Mouse (Mus musculus): ENCODE measurements around the gene Gm42906. TPM values are rescaled to one million over a fixed set of nuclear protein-coding genes. Genes with fewer than 3 reads are reported as not detected.

Gene Gm42906
- polyA plus RNA-seq, 1 experiment: not detected

DNA sequence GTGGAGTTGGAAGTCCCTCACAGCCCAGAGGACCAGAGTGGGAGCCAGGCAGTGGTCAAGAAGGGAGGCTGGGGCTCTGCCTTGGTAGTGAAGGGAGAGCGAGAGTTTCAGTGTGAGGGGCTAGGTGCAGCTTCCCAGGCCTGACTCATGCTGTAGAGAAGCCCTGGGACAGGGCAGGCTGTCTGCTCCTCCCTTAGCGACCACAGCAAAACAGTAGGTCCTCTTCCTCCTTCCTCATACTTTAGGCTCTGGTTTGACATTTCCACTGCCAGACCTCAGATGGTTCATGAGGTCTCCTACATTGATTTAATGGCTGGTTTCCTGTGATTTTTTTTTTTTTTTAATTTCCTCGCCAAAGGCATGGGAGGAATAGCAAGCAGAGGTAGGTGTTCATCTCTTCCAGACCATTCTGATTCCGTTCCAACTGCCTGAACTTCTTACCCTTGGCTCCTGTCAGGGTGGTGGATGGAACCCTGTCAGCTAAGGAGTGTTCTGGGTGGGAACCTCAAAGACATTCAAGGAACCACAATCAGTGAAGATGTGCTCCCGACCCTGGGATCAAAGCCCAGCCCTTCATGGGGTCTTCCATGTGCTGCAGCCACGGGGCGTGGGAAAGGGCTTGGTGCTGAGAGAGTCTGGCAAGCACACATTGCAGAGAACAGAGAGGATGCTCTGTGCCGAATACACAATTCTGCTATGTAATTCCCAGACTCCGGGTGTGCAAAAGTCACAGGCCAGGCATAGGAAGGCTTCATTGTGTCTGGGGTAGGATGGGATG, 341.3 kb downstream of the Gm42906 start:
- no peak for TF ChIP-seq POLR2A (IDR thresholded peaks at IDR 0.05; ENCODE audit: extremely low read depth, insufficient read depth, low read length)
- TF ChIP-seq CTCF (IDR thresholded peaks at IDR 0.05; ENCODE audit: extremely low read depth, insufficient read depth, low read length): no peak
- H3K4me1 ChIP-seq (ENCODE audit: control insufficient read depth, insufficient read depth, low read length): 0 out of 2 replicates have a peak, but pooled peaks cover 2% of the 10 kb centered on the region
- no peak overlapping the region for H3K27ac ChIP-seq (ENCODE audit: insufficient read depth, low read length)
- H3K4me3 ChIP-seq (ENCODE audit: insufficient read depth, low read length): no peak overlapping the region

DNA sequence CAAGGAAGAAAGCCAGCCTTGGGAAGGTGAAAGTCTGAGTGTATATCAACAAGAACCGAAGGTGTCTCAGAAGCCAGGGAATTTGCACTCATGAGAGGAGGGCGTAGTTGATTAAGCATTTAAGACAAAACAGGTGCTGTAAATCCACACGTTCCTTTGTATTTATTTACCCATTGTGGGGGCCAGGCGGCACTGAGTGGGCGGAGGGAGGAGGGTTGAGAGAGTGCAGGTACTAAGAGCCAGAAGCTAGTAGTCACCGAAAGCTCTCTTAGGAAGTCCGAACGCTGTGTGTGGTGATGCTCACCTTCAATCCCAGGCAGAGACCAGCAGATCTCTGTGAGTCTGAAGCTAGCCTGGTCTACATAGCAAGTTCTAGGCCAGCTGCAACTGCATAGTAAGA, 342.2 kb downstream of the Gm42906 start:
- 0 out of 2 replicates have a peak, but pooled peaks cover 2% of the 10 kb centered on the region for H3K4me1 ChIP-seq (ENCODE audit: control insufficient read depth, insufficient read depth, low read length)
- TF ChIP-seq CTCF (IDR thresholded peaks at IDR 0.05; ENCODE audit: extremely low read depth, insufficient read depth, low read length) (no peak), POLR2A (IDR thresholded peaks at IDR 0.05; ENCODE audit: extremely low read depth, insufficient read depth, low read length) (no peak)
- no peak overlapping the region for H3K27ac ChIP-seq (ENCODE audit: insufficient read depth, low read length)
- no peak overlapping the region for H3K4me3 ChIP-seq (ENCODE audit: insufficient read depth, low read length)

DNA sequence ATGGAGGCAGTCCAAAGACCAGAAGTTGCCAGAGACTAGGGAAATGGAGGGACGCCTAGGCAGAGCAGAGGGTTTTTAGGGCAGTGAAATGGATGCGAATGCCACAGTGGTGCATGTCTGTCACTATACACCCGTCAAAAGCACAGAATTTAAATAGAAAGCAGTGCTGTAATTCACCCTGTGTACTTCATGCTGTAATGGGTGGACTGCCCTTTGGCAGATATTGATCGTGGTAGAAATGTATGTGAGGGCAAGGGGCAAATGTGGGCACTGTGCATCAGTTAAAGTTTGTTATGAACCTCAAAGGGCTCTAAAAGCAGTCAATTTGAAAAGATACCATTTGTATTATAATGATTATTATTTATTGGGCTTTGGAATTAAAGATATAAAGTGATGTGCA, 347.7 kb downstream of the Gm42906 start:
- no peak overlapping the region for H3K4me3 ChIP-seq (ENCODE audit: insufficient read depth, low read length)
- TF ChIP-seq POLR2A (IDR thresholded peaks at IDR 0.05; ENCODE audit: extremely low read depth, insufficient read depth, low read length): no peak
- no peak for TF ChIP-seq CTCF (IDR thresholded peaks at IDR 0.05; ENCODE audit: extremely low read depth, insufficient read depth, low read length)
- no peak overlapping the region for H3K27ac ChIP-seq (ENCODE audit: insufficient read depth, low read length)
- no peaks in the 10 kb centered on the region for H3K4me1 ChIP-seq (ENCODE audit: control insufficient read depth, insufficient read depth, low read length)

GRCm38 (mm10) chr5:151077953-151078352, 350.0 kb downstream of the Gm42906 start:
- Histone ChIP-seq H3K27ac (ENCODE audit: insufficient read depth, low read length) (no peak overlapping the region), H3K4me3 (ENCODE audit: insufficient read depth, low read length) (no peak overlapping the region), H3K4me1 (ENCODE audit: control insufficient read depth, insufficient read depth, low read length) (no peaks in the 10 kb centered on the region)
- TF ChIP-seq POLR2A (IDR thresholded peaks at IDR 0.05; ENCODE audit: extremely low read depth, insufficient read depth, low read length) (no peak), CTCF (IDR thresholded peaks at IDR 0.05; ENCODE audit: extremely low read depth, insufficient read depth, low read length) (no peak)

GRCm38 (mm10) chr5:151076917-151077316, 351.0 kb downstream of the Gm42906 start:
- Histone ChIP-seq H3K4me1 (ENCODE audit: control insufficient read depth, insufficient read depth, low read length) (no peaks in the 10 kb centered on the region), H3K4me3 (ENCODE audit: insufficient read depth, low read length) (no peak overlapping the region), H3K27ac (ENCODE audit: insufficient read depth, low read length) (peak overlapping the region; percentile 57; the same call in 1 of the 2 replicates)
- TF ChIP-seq CTCF (IDR thresholded peaks at IDR 0.05; ENCODE audit: extremely low read depth, insufficient read depth, low read length) (no peak), POLR2A (IDR thresholded peaks at IDR 0.05; ENCODE audit: extremely low read depth, insufficient read depth, low read length) (no peak)

DNA sequence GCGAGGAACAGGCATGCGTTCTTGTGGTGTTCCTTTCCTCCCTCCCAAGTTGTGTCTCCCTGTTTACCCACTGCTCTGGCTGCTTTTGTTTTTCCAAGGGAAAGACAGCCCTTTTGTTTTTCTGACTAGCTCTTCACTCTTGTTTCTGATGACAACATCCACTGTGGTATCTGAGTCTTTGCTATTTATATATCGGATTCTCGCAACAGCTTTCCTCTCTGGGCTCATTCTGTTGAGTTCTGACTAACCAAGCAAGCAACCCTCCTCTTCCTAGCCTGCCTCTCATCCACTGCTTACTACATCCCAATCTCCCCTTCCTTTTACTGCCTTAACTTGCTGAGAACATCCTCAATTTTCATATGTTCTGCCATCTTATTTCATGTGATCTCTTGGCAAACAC, 353.7 kb downstream of the Gm42906 start:
- Histone ChIP-seq H3K4me3 (ENCODE audit: insufficient read depth, low read length) (no peak overlapping the region), H3K4me1 (ENCODE audit: control insufficient read depth, insufficient read depth, low read length) (no peaks in the 10 kb centered on the region; the same call in 1 of the 2 replicates), H3K27ac (ENCODE audit: insufficient read depth, low read length) (no peak overlapping the region)
- no peak for TF ChIP-seq CTCF (IDR thresholded peaks at IDR 0.05; ENCODE audit: extremely low read depth, insufficient read depth, low read length)
- no peak for TF ChIP-seq POLR2A (IDR thresholded peaks at IDR 0.05; ENCODE audit: extremely low read depth, insufficient read depth, low read length)

GRCm38 (mm10) chr5:151071430-151071829, 356.5 kb downstream of the Gm42906 start:
- H3K27ac ChIP-seq (ENCODE audit: insufficient read depth, low read length): no peak overlapping the region
- no peak overlapping the region for H3K4me3 ChIP-seq (ENCODE audit: insufficient read depth, low read length)
- no peaks in the 10 kb centered on the region; the same call in 1 of the 2 replicates for H3K4me1 ChIP-seq (ENCODE audit: control insufficient read depth, insufficient read depth, low read length)
- TF ChIP-seq CTCF (IDR thresholded peaks at IDR 0.05; ENCODE audit: extremely low read depth, insufficient read depth, low read length) (no peak), POLR2A (IDR thresholded peaks at IDR 0.05; ENCODE audit: extremely low read depth, insufficient read depth, low read length) (no peak)

DNA sequence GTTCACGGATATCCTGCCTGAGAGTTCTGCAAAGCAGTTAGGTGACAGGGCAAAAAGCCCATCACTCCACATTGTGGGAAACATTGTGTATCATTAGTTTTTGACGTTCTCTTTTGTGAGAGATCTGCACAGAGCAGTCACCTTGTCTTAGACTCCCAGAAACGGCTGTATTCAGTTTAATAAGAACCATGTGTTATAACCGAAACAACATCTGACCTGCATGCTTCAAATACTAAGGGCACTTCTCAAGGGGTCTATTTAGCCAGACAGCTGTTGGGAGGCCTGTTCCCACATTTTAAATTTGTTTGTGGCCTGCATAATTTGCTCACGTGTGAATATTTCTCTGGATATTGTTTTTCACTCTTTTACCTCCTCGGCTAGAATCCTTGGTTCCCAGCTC, 357.1 kb downstream of the Gm42906 start:
- H3K4me1 ChIP-seq (ENCODE audit: control insufficient read depth, insufficient read depth, low read length): peaks cover 2% of the 10 kb centered on the region
- H3K27ac ChIP-seq (ENCODE audit: insufficient read depth, low read length): no peak overlapping the region
- no peak overlapping the region for H3K4me3 ChIP-seq (ENCODE audit: insufficient read depth, low read length)
- no peak for TF ChIP-seq POLR2A (IDR thresholded peaks at IDR 0.05; ENCODE audit: extremely low read depth, insufficient read depth, low read length)
- no peak for TF ChIP-seq CTCF (IDR thresholded peaks at IDR 0.05; ENCODE audit: extremely low read depth, insufficient read depth, low read length)

DNA sequence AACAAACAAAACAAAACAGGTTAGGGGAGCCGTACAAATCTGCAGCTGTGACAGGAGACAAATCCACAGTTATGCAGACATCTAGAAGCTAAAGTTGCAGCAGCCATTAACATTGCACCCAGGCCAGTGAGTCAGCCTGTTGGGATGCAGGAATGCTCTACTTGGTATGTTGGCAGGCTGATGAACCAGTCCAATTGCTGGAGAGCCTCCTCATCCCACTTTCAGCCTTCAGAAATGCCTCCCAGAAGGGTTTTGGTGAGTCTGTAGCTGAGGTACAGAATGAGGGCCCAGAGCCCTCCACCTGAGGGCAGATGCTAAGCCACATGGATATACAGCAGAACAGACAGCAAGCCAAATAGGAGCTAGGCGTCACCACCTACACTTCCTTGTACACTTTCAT, 358.4 kb downstream of the Gm42906 start:
- no peak for TF ChIP-seq CTCF (IDR thresholded peaks at IDR 0.05; ENCODE audit: extremely low read depth, insufficient read depth, low read length)
- no peak for TF ChIP-seq POLR2A (IDR thresholded peaks at IDR 0.05; ENCODE audit: extremely low read depth, insufficient read depth, low read length)
- Histone ChIP-seq H3K4me1 (ENCODE audit: control insufficient read depth, insufficient read depth, low read length) (peaks cover 2% of the 10 kb centered on the region), H3K27ac (ENCODE audit: insufficient read depth, low read length) (0 out of 2 replicates have a peak overlapping the region, but pooled peaks have one; percentile 1), H3K4me3 (ENCODE audit: insufficient read depth, low read length) (no peak overlapping the region)

DNA sequence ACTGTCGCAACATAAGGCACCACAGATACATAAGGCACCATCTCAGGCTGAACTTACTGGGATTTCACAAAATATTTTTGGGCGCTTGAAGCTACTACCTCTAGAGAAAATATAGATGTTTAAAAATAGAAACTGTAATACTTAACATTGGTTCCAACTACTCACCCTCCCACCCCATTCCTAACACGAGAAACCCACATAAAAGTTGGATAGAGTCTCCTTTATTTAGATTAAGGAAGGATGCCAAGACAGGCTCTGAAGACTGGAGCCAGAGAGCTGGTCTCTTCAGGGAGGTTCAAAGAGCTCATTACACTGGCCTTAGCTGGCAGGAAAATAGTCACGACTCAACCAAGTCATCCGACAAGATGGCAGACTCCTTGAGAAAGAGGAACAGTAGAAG, 361.9 kb downstream of the Gm42906 start:
- Histone ChIP-seq H3K4me3 (ENCODE audit: insufficient read depth, low read length) (no peak overlapping the region), H3K27ac (ENCODE audit: insufficient read depth, low read length) (peak overlapping the region; percentile 37; the same call in 1 of the 2 replicates), H3K4me1 (ENCODE audit: control insufficient read depth, insufficient read depth, low read length) (peaks cover 2% of the 10 kb centered on the region)
- TF ChIP-seq CTCF (IDR thresholded peaks at IDR 0.05; ENCODE audit: extremely low read depth, insufficient read depth, low read length): no peak
- no peak for TF ChIP-seq POLR2A (IDR thresholded peaks at IDR 0.05; ENCODE audit: extremely low read depth, insufficient read depth, low read length)
